Mouse (Mus musculus): ENCODE measurements at regions not wholly inside any gene's neighbourhood (a gene's known extent, or its start where the extent isn't known, plus 50 kb on each side); places are given as distances from the start of the nearest gene placed in this dataset. TPM values are rescaled to one million over a fixed set of nuclear protein-coding genes. Genes with fewer than 3 reads are reported as not detected.

Small RNA genes lying in the stretch of these regions (microRNA-seq; reads per million reads assigned to microRNA genes)
- gene Gm23061 = not detected
